Mouse (Mus musculus) neural tube, embryonic 12.5 days (tissue): ENCODE measurements at regions not wholly inside any gene's neighbourhood (a gene's known extent, or its start where the extent isn't known, plus 50 kb on each side); places are given as distances from the start of the nearest gene placed in this dataset.
A peak's percentile ranks its signal among the peaks of the same experiment; 100 is the strongest.
"Not testable (repeated sequence)": the region's sequence is repeated elsewhere in the genome, so short reads cannot be mapped to it uniquely, and the experiment has no call there.

Experiments used
- ATAC-seq: fragments of 200-750 bp; cut with Nextera tagmentation; 2 replicates; pipeline ENCODE4 v1.8.0; 2017; ENCODE audit warnings: low read depth, mild to moderate bottlenecking, moderate TSS enrichment, moderate library complexity; ENCODE audit not compliant: low FRiP score
- H3K27ac ChIP-seq: fragments of 300-500 bp; sonication (generic); 2 replicates; pipeline ENCODE4 v1.5.1; 2016
- H3K27me3 ChIP-seq: fragments of 300-500 bp; sonication (generic); replicated peaks from 2 replicates; pipeline ENCODE4 v1.6.1; 2016; ENCODE audit warnings: mild to moderate bottlenecking
- H3K36me3 ChIP-seq: fragments of 300-500 bp; sonication (generic); 2 replicates; pipeline ENCODE4 v1.6.1; 2016; ENCODE audit warnings: mild to moderate bottlenecking
- H3K4me1 ChIP-seq: fragments of 300-500 bp; sonication (generic); 2 replicates; pipeline ENCODE4 v1.6.1; 2016
- H3K4me2 ChIP-seq: fragments of 300-500 bp; sonication (generic); replicated peaks from 2 replicates; pipeline ENCODE4 v1.6.1; 2016; ENCODE audit warnings: mild to moderate bottlenecking
- H3K4me3 ChIP-seq: fragments of 300-500 bp; sonication (generic); 2 replicates; pipeline ENCODE4 v1.5.1; 2016
- H3K9ac ChIP-seq: fragments of 300-500 bp; sonication (generic); 2 replicates; pipeline ENCODE4 v1.6.1; 2016; ENCODE audit warnings: mild to moderate bottlenecking
- H3K9me3 ChIP-seq: fragments of 300-500 bp; sonication (generic); 2 replicates; pipeline ENCODE4 v1.6.1; 2016; ENCODE audit warnings: mild to moderate bottlenecking
- WGBS: fragments of 180-500 bp; shearing (Covaris S2); methylation state at CpG from one replicate; pipeline ENCODE4 v1.1.7; 2016; 5-methylcytosine and 5-hydroxymethylcytosine counted together

DNA sequence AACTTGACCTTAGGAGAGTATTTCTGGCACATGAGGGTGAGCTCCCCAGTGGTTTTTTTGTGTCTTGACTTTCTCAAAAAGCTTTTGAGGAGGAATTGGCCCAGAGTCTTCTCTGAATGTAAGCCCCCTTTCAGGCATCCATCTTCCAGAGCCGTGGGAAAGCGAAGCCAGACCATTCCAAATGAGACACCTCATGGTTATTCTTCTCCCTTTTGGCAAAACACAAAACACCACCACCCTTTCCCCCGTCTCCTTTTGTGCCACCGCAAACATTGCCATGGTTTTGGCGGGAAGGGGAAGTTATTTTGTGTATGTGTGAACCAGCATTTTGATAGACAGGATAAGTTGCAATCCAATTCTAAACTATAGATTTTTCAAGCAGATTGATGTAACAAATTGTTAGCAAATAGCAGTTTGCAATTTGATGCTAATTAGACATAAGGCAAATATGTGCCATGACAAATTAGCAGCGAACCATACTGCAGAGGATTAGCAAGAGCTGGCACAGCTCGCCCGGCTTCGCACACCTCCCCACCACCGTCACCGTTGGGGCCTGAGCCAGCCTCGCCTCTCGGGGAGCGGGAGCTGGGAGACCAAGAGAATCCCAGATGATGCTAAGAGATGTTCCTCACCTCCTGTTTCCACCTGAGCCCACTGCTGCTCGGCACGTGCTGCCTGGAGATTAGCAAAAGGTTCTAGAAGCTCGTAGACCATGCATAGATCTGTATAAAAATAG is 404.9 kb upstream of the Zfp507 start:
- Histone ChIP-seq H3K27me3 (no peaks in the 10 kb centered on the region), H3K4me1 (no peaks in the 10 kb centered on the region), H3K27ac (no peak overlapping the region), H3K4me2 (no peak overlapping the region), H3K4me3 (no peak overlapping the region), H3K36me3 (no peaks in the 10 kb centered on the region), H3K9me3 (no peaks in the 10 kb centered on the region), H3K9ac (no peak overlapping the region)
- ATAC-seq: no peak
- WGBS: 84% methylated on average over 17 of the region's 17 CpGs

- H3K4me1 ChIP-seq: peaks cover 6% of the 10 kb centered on the region
- no peak overlapping the region for H3K4me3 ChIP-seq
- H3K36me3 ChIP-seq: no peaks in the 10 kb centered on the region
- ATAC-seq: no peak
- 92% methylated on average over 16 of the region's 16 CpGs for WGBS
- no peak overlapping the region for H3K4me2 ChIP-seq
- no peaks in the 10 kb centered on the region for H3K27me3 ChIP-seq
- no peaks in the 10 kb centered on the region for H3K9me3 ChIP-seq
- H3K9ac ChIP-seq: no peak overlapping the region
- no peak overlapping the region for H3K27ac ChIP-seq
Observed at GRCm38 (mm10) chr7:36198091-36198700, 395.4 kb upstream of the Zfp507 start.

- no peak overlapping the region for H3K4me2 ChIP-seq
- no peaks in the 10 kb centered on the region for H3K9me3 ChIP-seq
- no peaks in the 10 kb centered on the region for H3K36me3 ChIP-seq
- no peak overlapping the region for H3K9ac ChIP-seq
- no peak overlapping the region for H3K27ac ChIP-seq
- 65% methylated on average over 18 of the region's 18 CpGs for WGBS
- peak; percentile 66 for ATAC-seq
- H3K27me3 ChIP-seq: no peaks in the 10 kb centered on the region
- H3K4me3 ChIP-seq: no peak overlapping the region
- H3K4me1 ChIP-seq: peaks cover 10% of the 10 kb centered on the region
Observed at GRCm38 (mm10) chr7:36196154-36196720, 393.4 kb upstream of the Zfp507 start.

DNA sequence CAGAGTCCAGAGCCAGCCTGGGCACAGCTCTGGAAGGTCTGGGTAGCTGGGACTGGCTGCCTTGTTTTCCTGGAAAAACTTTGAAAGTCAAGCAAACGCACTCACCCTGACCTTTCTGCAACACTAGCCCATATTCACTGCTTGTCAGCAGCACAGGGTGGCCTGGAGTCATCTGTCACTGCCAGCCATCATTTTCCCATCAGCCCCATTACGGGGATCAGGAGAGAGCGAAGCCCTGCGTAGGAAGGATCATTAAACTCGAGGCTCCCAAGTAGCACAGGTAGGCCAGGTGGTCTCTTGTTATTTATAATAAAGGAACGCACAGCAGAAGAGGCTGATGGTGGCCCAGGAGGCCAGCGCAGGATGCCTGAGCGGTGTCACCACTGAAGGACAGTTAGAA is 389.8 kb upstream of the Zfp507 start:
- WGBS: 63% methylated on average over 8 of the region's 8 CpGs
- Histone ChIP-seq H3K4me2 (no peak overlapping the region), H3K36me3 (no peaks in the 10 kb centered on the region), H3K4me3 (no peak overlapping the region), H3K27ac (no peak overlapping the region), H3K4me1 (peaks cover 10% of the 10 kb centered on the region), H3K27me3 (no peaks in the 10 kb centered on the region), H3K9ac (no peak overlapping the region), H3K9me3 (no peaks in the 10 kb centered on the region)
- ATAC-seq: no peak

- H3K4me3 ChIP-seq: no peak overlapping the region
- no peak for ATAC-seq
- no peaks in the 10 kb centered on the region for H3K36me3 ChIP-seq
- no peaks in the 10 kb centered on the region for H3K4me1 ChIP-seq
- H3K27me3 ChIP-seq: no peaks in the 10 kb centered on the region
- WGBS: 39% methylated on average over 7 of the region's 7 CpGs
- no peak overlapping the region for H3K27ac ChIP-seq
- H3K9me3 ChIP-seq: no peaks in the 10 kb centered on the region
- H3K9ac ChIP-seq: no peak overlapping the region
- no peak overlapping the region for H3K4me2 ChIP-seq
Observed at GRCm38 (mm10) chr7:36177947-36178346, 375.1 kb upstream of the Zfp507 start.

GRCm38 (mm10) chr7:36175296-36175695 is 372.5 kb upstream of the Zfp507 start:
- Histone ChIP-seq H3K4me3 (no peak overlapping the region), H3K9me3 (no peaks in the 10 kb centered on the region), H3K9ac (no peak overlapping the region), H3K36me3 (no peaks in the 10 kb centered on the region), H3K27me3 (no peaks in the 10 kb centered on the region), H3K4me2 (no peak overlapping the region), H3K27ac (no peak overlapping the region), H3K4me1 (no peaks in the 10 kb centered on the region)
- no peak for ATAC-seq
- WGBS: 86% methylated on average over 4 of the region's 4 CpGs

GRCm38 (mm10) chr7:36172511-36172910 is 369.7 kb upstream of the Zfp507 start:
- H3K4me1 ChIP-seq, H3K9ac ChIP-seq, H3K9me3 ChIP-seq, H3K4me3 ChIP-seq, H3K4me2 ChIP-seq, H3K27me3 ChIP-seq, H3K36me3 ChIP-seq, ATAC-seq, H3K27ac ChIP-seq: not testable (repeated sequence)
- WGBS: 61% methylated on average over 2 of the region's 2 CpGs

- ATAC-seq: peak; percentile 44; the same call in 1 of the 2 replicates
- H3K4me3 ChIP-seq: no peak overlapping the region
- H3K27ac ChIP-seq: no peak overlapping the region; the same call in 1 of the 2 replicates
- H3K9ac ChIP-seq: 0 out of 2 replicates have a peak overlapping the region, but pooled peaks have one; percentile 18
- no peak overlapping the region; the same call in 1 of the 2 replicates for H3K4me2 ChIP-seq
- H3K4me1 ChIP-seq: peaks cover 7% of the 10 kb centered on the region
- H3K9me3 ChIP-seq: no peaks in the 10 kb centered on the region
- no peaks in the 10 kb centered on the region for H3K36me3 ChIP-seq
- H3K27me3 ChIP-seq: no peaks in the 10 kb centered on the region
- WGBS: 44% methylated on average over 22 of the region's 22 CpGs
Observed at GRCm38 (mm10) chr7:36157270-36157945, 354.6 kb upstream of the Zfp507 start.

DNA sequence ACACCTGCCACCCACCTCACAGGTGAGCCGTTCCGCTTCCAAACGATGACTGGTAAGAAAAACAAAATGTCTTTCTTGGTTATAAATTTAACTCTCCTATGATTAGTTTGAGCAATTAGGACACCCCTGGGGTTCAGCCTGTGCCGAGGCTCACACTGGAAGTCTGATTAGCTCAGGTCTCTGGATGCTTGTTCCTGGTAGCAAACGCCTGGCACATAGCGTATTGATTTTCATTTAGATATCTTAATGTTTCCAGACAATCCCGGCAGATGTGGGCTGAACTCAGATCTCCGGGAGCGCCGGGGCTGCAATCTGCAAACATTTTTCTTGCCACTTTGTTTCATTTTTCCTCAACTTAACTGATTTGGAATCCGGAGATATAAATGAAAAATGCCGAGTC is 353.8 kb upstream of the Zfp507 start:
- H3K9me3 ChIP-seq: no peaks in the 10 kb centered on the region
- H3K9ac ChIP-seq: no peak overlapping the region
- no peaks in the 10 kb centered on the region for H3K27me3 ChIP-seq
- 69% methylated on average over 12 of the region's 12 CpGs for WGBS
- H3K36me3 ChIP-seq: no peaks in the 10 kb centered on the region
- ATAC-seq: no peak
- no peak overlapping the region for H3K27ac ChIP-seq
- H3K4me2 ChIP-seq: no peak overlapping the region; the same call in 1 of the 2 replicates
- peaks cover 9% of the 10 kb centered on the region for H3K4me1 ChIP-seq
- no peak overlapping the region for H3K4me3 ChIP-seq

DNA sequence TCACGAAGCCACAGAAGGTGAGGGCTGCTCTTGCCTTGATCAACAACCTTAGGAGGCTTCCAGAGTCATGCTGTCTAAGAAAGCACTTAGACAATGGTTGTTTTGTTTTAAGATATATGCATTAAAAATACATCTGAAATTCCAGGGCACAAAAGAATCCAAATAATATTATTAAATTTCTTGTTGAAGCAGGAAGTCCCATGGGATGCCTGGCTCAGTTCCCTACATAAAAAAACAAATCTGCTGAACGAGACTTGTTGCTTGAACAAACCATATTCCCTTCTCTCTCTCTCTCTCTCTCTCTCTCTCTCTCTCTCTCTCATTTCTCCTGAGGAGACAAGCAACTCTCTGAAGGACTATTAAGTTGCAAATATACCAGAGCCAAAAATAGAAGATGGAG is 352.8 kb upstream of the Zfp507 start:
- WGBS: 73% methylated on average over 2 of the region's 2 CpGs
- no peak overlapping the region for H3K27ac ChIP-seq
- no peak overlapping the region for H3K4me2 ChIP-seq
- no peak overlapping the region for H3K9ac ChIP-seq
- no peaks in the 10 kb centered on the region for H3K36me3 ChIP-seq
- H3K4me3 ChIP-seq: no peak overlapping the region
- ATAC-seq: no peak
- H3K4me1 ChIP-seq: peaks cover 19% of the 10 kb centered on the region
- H3K9me3 ChIP-seq: no peaks in the 10 kb centered on the region
- no peaks in the 10 kb centered on the region for H3K27me3 ChIP-seq

DNA sequence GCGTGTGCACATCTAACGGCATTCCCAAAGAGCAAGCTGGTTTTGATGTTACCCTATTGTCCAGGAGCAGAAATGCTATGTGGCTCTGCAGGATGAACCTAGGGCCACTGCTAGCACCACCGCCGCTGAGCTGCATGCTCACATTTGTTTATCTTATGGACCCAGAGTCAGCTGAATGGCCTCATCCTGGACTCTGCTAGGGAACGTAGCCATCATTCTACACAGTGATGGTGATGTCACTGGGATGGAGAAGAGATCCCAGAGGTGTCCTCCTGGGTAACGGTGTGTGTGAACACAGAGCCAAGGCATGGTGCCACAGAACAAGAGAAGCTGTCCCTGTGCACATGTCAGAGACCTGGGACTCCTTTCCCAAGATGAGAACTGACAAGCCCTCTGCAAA is 352.4 kb upstream of the Zfp507 start:
- Histone ChIP-seq H3K27me3 (no peaks in the 10 kb centered on the region), H3K36me3 (no peaks in the 10 kb centered on the region), H3K9ac (no peak overlapping the region), H3K4me3 (no peak overlapping the region), H3K27ac (no peak overlapping the region), H3K4me2 (no peak overlapping the region), H3K9me3 (no peaks in the 10 kb centered on the region), H3K4me1 (peaks cover 19% of the 10 kb centered on the region)
- no peak for ATAC-seq
- 84% methylated on average over 6 of the region's 6 CpGs for WGBS

GRCm38 (mm10) chr7:36150871-36151560 is 348.2 kb upstream of the Zfp507 start:
- ATAC-seq: no peak
- Histone ChIP-seq H3K36me3 (no peaks in the 10 kb centered on the region), H3K4me1 (peaks cover 11% of the 10 kb centered on the region; the same call in 1 of the 2 replicates), H3K27ac (no peak overlapping the region), H3K4me3 (no peak overlapping the region), H3K27me3 (no peaks in the 10 kb centered on the region), H3K9ac (no peak overlapping the region), H3K4me2 (no peak overlapping the region), H3K9me3 (no peaks in the 10 kb centered on the region)
- 10% methylated on average over 12 of the region's 12 CpGs for WGBS
